In the genomic region with DNA sequence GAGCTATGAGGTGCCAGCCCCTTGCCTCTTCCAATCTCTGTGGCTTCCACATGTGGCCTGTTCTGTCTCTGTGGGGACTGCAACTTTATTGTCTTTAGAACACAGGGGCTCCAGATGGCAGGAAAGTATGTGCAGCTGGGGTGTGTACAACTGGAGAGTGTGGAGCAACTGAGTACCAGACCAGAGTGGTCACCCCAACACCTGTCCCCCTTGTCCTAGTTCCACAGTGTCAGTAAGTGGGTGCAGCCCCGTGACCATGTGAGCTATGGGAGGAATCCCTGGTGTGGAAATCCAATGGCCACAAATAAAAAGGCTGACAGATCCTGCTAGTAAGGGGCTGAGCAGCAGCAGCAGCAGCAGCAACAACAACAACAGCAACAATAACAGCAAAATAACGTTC, we compare ENCODE assay signal across 15 mouse cellular contexts.
"Had no signal": no experiment of that assay in that cellular context is flagged by ENCODE, and none has a peak within 500 bp of the region (broad histone marks: within the 10 kb centered on the region; RNA-seq: fewer than 3 reads in every experiment).

No protein-coding gene starts in this region.

- DNase-seq: retina, postnatal 1 day; right cerebral cortex, adult 18-20 months; right cerebral cortex, postnatal 14 days; right cerebral cortex, postnatal 25 days; spleen, adult 18-20 months; thymus, adult 18-20 months; thymus, adult 2 months; thymus, postnatal 14 days; thymus, postnatal 25 days; thymus, postnatal 36 days; thymus, postnatal 4 days had no signal

- H3K36me3 ChIP-seq: neural tube, embryonic 12.5 days; neural tube, embryonic 13.5 days; neural tube, embryonic 15.5 days; stomach, embryonic 15.5 days had no signal

- H3K4me2 ChIP-seq: neural tube, embryonic 12.5 days; neural tube, embryonic 13.5 days; neural tube, embryonic 15.5 days; stomach, embryonic 15.5 days had no signal

- H3K4me3 ChIP-seq: neural tube, embryonic 12.5 days; neural tube, embryonic 13.5 days; neural tube, embryonic 15.5 days; stomach, embryonic 15.5 days had no signal

- H3K27me3 ChIP-seq: neural tube, embryonic 12.5 days; neural tube, embryonic 13.5 days; neural tube, embryonic 15.5 days; stomach, embryonic 15.5 days had no signal
